Comparison of ENCODE assay signal across 9 mouse cellular contexts in genomic region chr2:22588673-22589381, GRCm38 (mm10). TPM values are rescaled to one million over a fixed set of nuclear protein-coding genes. Genes with fewer than 3 reads are reported as not detected.
DNase-seq lines count a peak whose midpoint lies in the region; ATAC-seq lines count a peak whose summit lies in the region.
"Not testable (repeated sequence)": the region's sequence is repeated elsewhere in the genome, so short reads cannot be mapped to it uniquely, and the experiment has no call there.
"Had no signal": no experiment of that assay in that cellular context is flagged by ENCODE, and none has a peak within 500 bp of the region (broad histone marks: within the 10 kb centered on the region; RNA-seq: fewer than 3 reads in every experiment).

No protein-coding gene starts in this region.

- peak; percentile 44 for ATAC-seq in common myeloid progenitor, adult 5-6 weeks (replicated peaks; ENCODE audit: low read depth, poor library complexity, severe bottlenecking)
- ATAC-seq in forebrain, embryonic 15.5 days (replicated peaks), result peak; percentile 95
- peak; percentile 95 for ATAC-seq in hindbrain, embryonic 11.5 days (ENCODE audit: low FRiP score)
- peak; percentile 95 for ATAC-seq in kidney, embryonic 15.5 days (replicated peaks; ENCODE audit: low FRiP score)
- peak; percentile 81 for ATAC-seq in liver, embryonic 15.5 days (ENCODE audit: insufficient read depth)
- ATAC-seq in midbrain, embryonic 14.5 days (ENCODE audit: low FRiP score, low TSS enrichment), result peak; percentile 93
- peak; percentile 91 for ATAC-seq in stomach, embryonic 15.5 days (ENCODE audit: insufficient read depth, low FRiP score, low read depth)

- H3K27me3 ChIP-seq in forebrain, embryonic 15.5 days; hindbrain, embryonic 11.5 days (ENCODE audit: control insufficient read depth, insufficient read depth, low read length); kidney, embryonic 15.5 days; liver, embryonic 15.5 days; midbrain, embryonic 14.5 days (ENCODE audit: control insufficient read depth, insufficient read depth, low read length); stomach, embryonic 15.5 days (replicated peaks): not testable (repeated sequence)

- H3K4me3 ChIP-seq in ES-E14 (ENCODE audit: insufficient read depth in 1 of 2, low read depth in 1 of 2, low read length in 2 of 2, poor library complexity in 1 of 2, severe bottlenecking in 1 of 2); forebrain, embryonic 15.5 days; hindbrain, embryonic 11.5 days (ENCODE audit: low read depth, low read length); kidney, embryonic 15.5 days (replicated peaks); liver, embryonic 15.5 days (replicated peaks); midbrain, embryonic 14.5 days (replicated peaks; ENCODE audit: low read depth, low read length); stomach, embryonic 15.5 days (replicated peaks): not testable (repeated sequence)

- not testable (repeated sequence) for H3K27ac ChIP-seq in ES-E14 (ENCODE audit: insufficient read depth, low read depth, low read length, poor library complexity, severe bottlenecking); forebrain, embryonic 15.5 days (replicated peaks); hindbrain, embryonic 11.5 days (ENCODE audit: low read depth, low read length); kidney, embryonic 15.5 days; liver, embryonic 15.5 days (replicated peaks); midbrain, embryonic 14.5 days (replicated peaks; ENCODE audit: low read depth, low read length); stomach, embryonic 15.5 days

- H3K4me2 ChIP-seq in forebrain, embryonic 15.5 days (replicated peaks); hindbrain, embryonic 11.5 days (replicated peaks; ENCODE audit: low read depth, low read length); kidney, embryonic 15.5 days; liver, embryonic 15.5 days; midbrain, embryonic 14.5 days (ENCODE audit: low read length); stomach, embryonic 15.5 days: not testable (repeated sequence)

- not testable (repeated sequence) for H3K4me1 ChIP-seq in ES-E14 (ENCODE audit: control insufficient read depth in 2 of 2, insufficient read depth in 2 of 2, low read length in 2 of 2, poor library complexity in 1 of 2); forebrain, embryonic 15.5 days; hindbrain, embryonic 11.5 days (replicated peaks; ENCODE audit: control insufficient read depth, insufficient read depth, low read length); kidney, embryonic 15.5 days; liver, embryonic 15.5 days (replicated peaks); midbrain, embryonic 14.5 days (ENCODE audit: control insufficient read depth, insufficient read depth, low read length); stomach, embryonic 15.5 days

- not testable (repeated sequence) for H3K9ac ChIP-seq in ES-E14 (ENCODE audit: insufficient read depth, low read depth, low read length, poor library complexity, severe bottlenecking); forebrain, embryonic 15.5 days (replicated peaks); hindbrain, embryonic 11.5 days (ENCODE audit: low read depth, low read length); kidney, embryonic 15.5 days; liver, embryonic 15.5 days; midbrain, embryonic 14.5 days (replicated peaks; ENCODE audit: low read length); stomach, embryonic 15.5 days

- peak; percentile 15 for DNase-seq in ES-E14 (ENCODE audit: low read depth, low spot score)
- not testable (repeated sequence) for DNase-seq in hindbrain, embryonic 11.5 days (ENCODE audit: low spot score); midbrain, embryonic 14.5 days

- not testable (repeated sequence) for H3K9me3 ChIP-seq in ES-E14 (ENCODE audit: control insufficient read depth, insufficient read depth, low read depth, low read length); forebrain, embryonic 15.5 days; hindbrain, embryonic 11.5 days (ENCODE audit: control insufficient read depth, low read length); kidney, embryonic 15.5 days (replicated peaks); liver, embryonic 15.5 days (replicated peaks); midbrain, embryonic 14.5 days (ENCODE audit: control insufficient read depth, low read length); stomach, embryonic 15.5 days

- in situ Hi-C loops in ES-E14 (cut with MboI; ENCODE audit: low sequenced_read_pairs in 2 of 2, unreplicated experiment in 2 of 2), result not testable (repeated sequence)

- WGBS in forebrain, embryonic 15.5 days, result 68% methylated on average over 12 of the region's 12 CpGs
- WGBS in hindbrain, embryonic 11.5 days, result 68% methylated on average over 12 of the region's 12 CpGs
- 69% methylated on average over 12 of the region's 12 CpGs for WGBS in kidney, embryonic 15.5 days
- WGBS in liver, embryonic 15.5 days (ENCODE audit: insufficient replicate concordance), result 63% methylated on average over 12 of the region's 12 CpGs
- WGBS in midbrain, embryonic 14.5 days, result 71% methylated on average over 12 of the region's 12 CpGs
- WGBS in stomach, embryonic 15.5 days, result 65% methylated on average over 12 of the region's 12 CpGs

- H3K36me3 ChIP-seq in ES-E14 (ENCODE audit: control insufficient read depth, insufficient read depth, low read length, poor library complexity, severe bottlenecking); forebrain, embryonic 15.5 days; hindbrain, embryonic 11.5 days (ENCODE audit: control insufficient read depth, insufficient read depth, low read length); kidney, embryonic 15.5 days; liver, embryonic 15.5 days (replicated peaks); midbrain, embryonic 14.5 days (ENCODE audit: control insufficient read depth, insufficient read depth, low read length); stomach, embryonic 15.5 days: not testable (repeated sequence)

RNA-seq across cellular contexts. Expression of gene Gad2, which starts 33.2 kb away (rescaled TPM):
- total RNA-seq in ES-E14 (2012; rRNA removed), result 0.13 TPM in 1 of 2 replicates, not detected in the other
- total RNA-seq in common myeloid progenitor, adult 5-6 weeks (2017), result not detected in 2 replicates
- 70.0 and 78.2 TPM in 2 replicates for polyA plus RNA-seq in forebrain, embryonic 15.5 days (2015; fragmentation: Nextera tagmentation; extraction: Ambion mirVana)
- polyA plus RNA-seq in hindbrain, embryonic 11.5 days (2014; fragmentation: Nextera tagmentation; extraction: Ambion mirVana), result 22.7 and 25.5 TPM in 2 replicates
- 0.08 and 0.15 TPM in 2 replicates for polyA plus RNA-seq in kidney, embryonic 15.5 days (2015; fragmentation: Nextera tagmentation; extraction: Ambion mirVana)
- 0.02 and 0.10 TPM in 2 replicates for polyA plus RNA-seq in liver, embryonic 15.5 days (2015; fragmentation: Nextera tagmentation; extraction: Ambion mirVana)
- 58.7 and 62.4 TPM in 2 replicates for polyA plus RNA-seq in midbrain, embryonic 14.5 days (2014; fragmentation: Nextera tagmentation; extraction: Ambion mirVana)
- 0.17 and 0.18 TPM in 2 replicates for polyA plus RNA-seq in stomach, embryonic 15.5 days (2015; fragmentation: Nextera tagmentation; extraction: Ambion mirVana)
- total RNA-seq: gastrocnemius, postnatal 4 days had no signal

Comparison
In these comparisons a context has a peak if more than half of its experiments do, and no peak if none do; other contexts are left out.
1. ATAC-seq: peak in every context shown above with its lines; median percentile 95 in forebrain, embryonic 15.5 days; 95 in hindbrain, embryonic 11.5 days; 95 in kidney, embryonic 15.5 days; 93 in midbrain, embryonic 14.5 days; 91 in stomach, embryonic 15.5 days; 81 in liver, embryonic 15.5 days; 44 in common myeloid progenitor, adult 5-6 weeks.
2. RNA of gene Gad2, which starts 33.2 kb away (polyA plus RNA-seq): 70.0 to 78.2 TPM in forebrain, embryonic 15.5 days, 58.7 to 62.4 TPM in midbrain, embryonic 14.5 days and 22.7 to 25.5 TPM in hindbrain, embryonic 11.5 days; 0.17 to 0.18 TPM in stomach, embryonic 15.5 days, 0.08 to 0.15 TPM in kidney, embryonic 15.5 days and 0.02 to 0.10 TPM in liver, embryonic 15.5 days; every median in the first group is over 10 times any median in the second.